Mouse (Mus musculus): ENCODE data around the gene Pacs2.

Pacs2 gene

GRCm38 (mm10) chr12:113090053-113090452, 75.7 kb downstream of the Pacs2 start:
- no peak for DNase-seq

GRCm38 (mm10) chr12:113097040-113097439, 82.7 kb downstream of the Pacs2 start:
- DNase-seq, result no peak

- DNase-seq, result peak; percentile 71
Observed at GRCm38 (mm10) chr12:113097749-113098281, 83.5 kb downstream of the Pacs2 start, which contains the start of gene Mta1. TSS of gene Mta1 (plus strand) at chr12:113098278.

GRCm38 (mm10) chr12:113098530-113099151, 84.3 kb downstream of the Pacs2 start:
- peak; percentile 45 for DNase-seq

GRCm38 (mm10) chr12:113099470-113100237, 85.3 kb downstream of the Pacs2 start:
- no peak for DNase-seq

GRCm38 (mm10) chr12:113100448-113101076, 86.3 kb downstream of the Pacs2 start:
- peak; percentile 34 for DNase-seq

GRCm38 (mm10) chr12:113101251-113101960, 87.1 kb downstream of the Pacs2 start:
- no peak for DNase-seq

GRCm38 (mm10) chr12:113102461-113102860, 88.2 kb downstream of the Pacs2 start:
- peak; percentile 67 for DNase-seq

- DNase-seq, result peak; percentile 31
Observed at GRCm38 (mm10) chr12:113103846-113104451, 89.6 kb downstream of the Pacs2 start.

GRCm38 (mm10) chr12:113106386-113106785, 92.1 kb downstream of the Pacs2 start:
- no peak for DNase-seq

- DNase-seq, result no peak
Observed at GRCm38 (mm10) chr12:113107431-113108124, 93.3 kb downstream of the Pacs2 start.

GRCm38 (mm10) chr12:113108528-113109283, 94.4 kb downstream of the Pacs2 start:
- no peak for DNase-seq

GRCm38 (mm10) chr12:113109801-113110200, 95.5 kb downstream of the Pacs2 start:
- DNase-seq, result no peak

- DNase-seq, result no peak
Observed at GRCm38 (mm10) chr12:113114141-113114540, 99.8 kb downstream of the Pacs2 start.

GRCm38 (mm10) chr12:113114856-113115538, 100.7 kb downstream of the Pacs2 start:
- DNase-seq, result no peak

- DNase-seq, result peak; percentile 81
Observed at GRCm38 (mm10) chr12:113119516-113120410, 105.5 kb downstream of the Pacs2 start.
